Mouse (Mus musculus) limb, embryonic 13.5 days (tissue): Measurements from ENCODE around the gene Ntan1. TPM values are rescaled to one million over a fixed set of nuclear protein-coding genes. Genes with fewer than 3 reads are reported as not detected.

Experiments used
- microRNA-seq: library from miRNA; unstranded; fragments of <30 nt; microRNA quantifications from one replicate; pipeline ENCODE4, GENCODE M21; 2016
- polyA plus RNA-seq: library from polyadenylated mRNA; unstranded; fragments of >200 nt; fragmentation: Nextera tagmentation; extraction: Ambion mirVana; gene quantifications from 2 replicates; pipeline ENCODE4 v1.2.1, GENCODE M21; 2015

Ntan1 gene
- polyA plus RNA-seq, 1 experiment from 2014 or later, result 208 TPM

Small RNAs within 50 kb of the gene (microRNA-seq; reads per million reads assigned to microRNA genes)
- gene Gm27734, result not detected

Other genes with a start within 250 kb of the Ntan1 start
- 39.6 and 40.8 TPM in 2 replicates for gene Parn, start 150.7 kb upstream of the Ntan1 start, polyA plus RNA-seq
- 52.1 and 56.6 TPM in 2 replicates for gene Bfar, start 147.0 kb upstream of the Ntan1 start, polyA plus RNA-seq
- gene 3110001I22Rik, start 146.9 kb upstream of the Ntan1 start, polyA plus RNA-seq, result 5.5 and 7.6 TPM in 2 replicates
- 0.31 TPM in 1 of 2 replicates, not detected in the other for gene Pla2g10, start 87.9 kb upstream of the Ntan1 start, polyA plus RNA-seq
- 66.3 and 67.1 TPM in 2 replicates for gene Rrn3, start 38.1 kb upstream of the Ntan1 start, polyA plus RNA-seq
- 110 and 111 TPM in 2 replicates for gene Pdxdc1, start 84.3 kb downstream of the Ntan1 start, polyA plus RNA-seq
- 3.4 and 5.2 TPM in 2 replicates for gene Mpv17l, start 84.3 kb downstream of the Ntan1 start, polyA plus RNA-seq
- 7.3 and 7.7 TPM in 2 replicates for gene 2900011O08Rik, start 167.8 kb downstream of the Ntan1 start, polyA plus RNA-seq
- gene Ifitm7, start 168.0 kb downstream of the Ntan1 start, polyA plus RNA-seq, result 0.08 and 0.19 TPM in 2 replicates